Mouse (Mus musculus) kidney, postnatal 4 days (tissue): Measurements from ENCODE around the gene Tmem14a.
"Not testable (repeated sequence)": the region's sequence is repeated elsewhere in the genome, so short reads cannot be mapped to it uniquely, and the experiment has no call there.

ENCODE experiments used
- DNase-seq, 2 experiments: peaks; one replicate each; pipeline ENCODE4 v3.0.0; 2021; ENCODE audit warnings: mixed read lengths in 2 of 2

Gene Tmem14a

GRCm38 (mm10) chr1:21253303-21253650 is 34.9 kb downstream of the Tmem14a start:
- DNase-seq = no peak

- DNase-seq = no peak
Measured at GRCm38 (mm10) chr1:21253856-21254255, 35.5 kb downstream of the Tmem14a start.

- no peak for DNase-seq
Measured at GRCm38 (mm10) chr1:21255625-21256345, 37.4 kb downstream of the Tmem14a start.

DNA sequence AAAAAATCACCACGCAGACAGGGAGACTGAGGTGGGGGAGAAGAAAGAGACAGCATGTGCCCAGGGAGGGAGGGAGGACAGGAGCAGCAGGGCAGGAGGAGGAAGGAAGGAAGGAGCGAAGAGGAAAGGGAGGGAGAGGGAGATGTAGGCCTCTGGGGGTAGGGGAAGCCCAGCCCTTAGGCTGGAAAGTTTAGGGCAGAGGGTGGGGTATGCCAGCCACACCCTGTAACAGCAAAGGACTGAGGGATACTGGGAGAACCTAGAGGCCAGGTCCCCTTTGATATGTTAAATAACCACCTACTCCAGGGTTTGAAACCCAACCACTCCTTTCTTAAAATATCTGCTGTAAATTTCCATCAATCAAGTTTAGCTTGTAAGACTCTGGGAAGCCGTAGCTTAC is 38.0 kb downstream of the Tmem14a start:
- DNase-seq = no peak

DNA sequence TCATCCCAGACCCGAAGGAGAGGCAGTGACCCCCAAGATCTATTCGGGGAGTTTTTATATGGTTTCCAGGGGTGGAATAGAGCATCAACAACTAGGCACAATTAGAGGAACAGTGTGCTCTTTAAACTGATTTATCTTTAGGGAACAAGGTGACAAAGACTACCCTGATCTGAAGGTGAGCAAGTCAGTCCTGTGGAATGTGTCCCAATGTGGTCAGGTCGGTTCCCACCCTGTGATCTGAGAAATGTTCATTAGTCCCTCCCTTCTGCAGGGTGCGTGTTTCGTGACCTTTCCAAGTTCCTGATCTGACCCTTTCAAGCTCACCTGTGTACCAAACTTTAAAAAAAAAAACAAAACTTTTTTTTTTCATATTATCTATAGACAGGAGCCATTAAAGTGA is 38.5 kb downstream of the Tmem14a start:
- DNase-seq = no peak

DNA sequence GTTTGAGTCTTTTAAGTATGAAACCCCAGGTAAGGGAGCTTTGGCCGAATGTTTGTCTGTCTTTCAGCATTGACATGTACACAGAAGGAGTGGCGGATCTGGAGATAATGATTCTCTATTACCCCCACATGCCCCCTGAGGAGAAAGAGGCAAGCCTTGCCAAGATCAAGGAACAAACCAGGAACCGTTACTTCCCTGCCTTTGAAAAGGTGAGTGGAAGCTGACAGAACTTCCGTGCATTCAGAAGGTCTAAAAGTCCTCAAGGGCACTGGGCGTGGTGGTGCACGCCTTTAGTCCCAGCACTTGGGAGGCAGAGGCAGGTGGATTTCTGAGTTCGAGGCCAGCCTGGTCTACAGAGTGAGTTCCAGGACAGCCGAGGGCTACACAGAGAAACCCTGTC is 41.6 kb downstream of the Tmem14a start:
- not testable (repeated sequence) for DNase-seq

DNA sequence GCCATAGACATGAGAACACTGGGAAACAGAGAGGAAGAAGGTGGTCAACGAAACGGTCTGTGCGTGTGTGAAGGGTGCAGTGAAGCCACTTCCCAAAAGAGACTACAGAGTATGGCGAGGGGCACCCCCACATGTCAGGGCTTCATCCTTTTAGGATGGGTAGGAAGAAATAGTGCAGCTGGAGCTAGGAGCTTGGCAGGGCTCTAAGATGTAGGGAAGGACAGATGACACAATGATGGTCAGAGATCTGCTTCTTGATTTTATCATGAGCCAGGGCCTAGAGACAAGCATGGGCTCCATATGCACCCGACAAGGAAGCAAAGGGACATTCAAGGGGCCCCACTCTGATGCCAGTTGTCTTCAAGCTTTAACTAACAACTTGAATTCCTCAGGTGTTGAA is 44.0 kb downstream of the Tmem14a start:
- DNase-seq = no peak

GRCm38 (mm10) chr1:21263986-21264385 is 45.6 kb downstream of the Tmem14a start:
- no peak for DNase-seq

DNA sequence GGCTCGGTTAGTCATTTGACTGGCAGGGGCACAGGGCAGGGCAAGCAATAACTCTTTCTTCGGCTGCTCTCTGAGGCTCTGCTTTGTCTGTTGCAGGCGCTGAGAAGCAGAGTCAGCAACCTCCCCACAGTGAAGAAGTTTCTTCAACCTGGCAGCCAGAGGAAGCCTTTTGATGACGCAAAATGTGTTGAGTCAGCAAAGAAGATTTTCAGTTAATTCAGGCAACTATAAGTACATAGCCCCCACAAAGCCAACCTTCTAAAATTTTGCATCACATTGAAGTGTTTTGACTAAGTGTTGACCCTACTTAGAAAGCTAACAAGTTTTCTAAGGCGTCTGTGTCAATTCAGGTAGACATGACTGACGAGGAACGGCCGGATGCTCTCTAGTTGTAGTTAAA is 46.4 kb downstream of the Tmem14a start:
- DNase-seq = no peak

DNA sequence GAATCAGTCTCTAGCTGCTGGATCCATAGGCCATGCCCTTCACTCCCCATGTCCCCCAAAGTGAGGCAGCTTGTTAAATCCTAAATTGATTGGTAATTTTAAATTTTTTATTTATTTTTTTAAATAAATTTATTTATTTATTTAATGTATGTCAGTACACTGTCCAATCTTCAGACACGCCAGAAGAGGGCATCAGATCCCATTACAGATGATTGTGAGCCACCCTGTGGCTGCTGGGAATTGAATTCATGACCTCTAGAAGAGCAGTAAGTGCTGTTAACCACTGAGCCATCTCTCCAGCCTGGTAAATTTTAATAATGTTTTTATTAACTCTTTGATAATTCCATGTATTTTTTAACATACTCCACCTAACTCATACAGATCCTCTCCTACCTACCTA is 48.4 kb downstream of the Tmem14a start:
- no peak for DNase-seq

DNA sequence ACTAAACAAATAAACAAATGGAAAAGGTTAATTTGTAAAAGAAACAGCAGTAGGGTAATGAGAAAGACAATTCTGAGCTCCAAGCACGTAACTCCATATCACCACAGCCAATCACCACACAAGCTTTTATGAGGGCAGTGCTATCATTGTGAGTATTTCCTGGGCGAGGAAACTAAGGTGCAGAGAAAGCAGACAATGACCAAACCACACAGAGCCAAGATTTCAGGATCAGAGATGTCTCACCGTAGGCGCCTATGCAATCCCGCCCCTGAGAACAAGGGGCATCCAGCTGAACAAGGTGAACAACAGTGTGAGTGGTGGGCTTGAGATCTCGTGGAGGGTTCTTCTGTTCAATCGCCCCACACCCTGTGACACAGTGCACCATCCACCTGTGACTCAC is 49.1 kb downstream of the Tmem14a start:
- DNase-seq = not testable (repeated sequence)

DNA sequence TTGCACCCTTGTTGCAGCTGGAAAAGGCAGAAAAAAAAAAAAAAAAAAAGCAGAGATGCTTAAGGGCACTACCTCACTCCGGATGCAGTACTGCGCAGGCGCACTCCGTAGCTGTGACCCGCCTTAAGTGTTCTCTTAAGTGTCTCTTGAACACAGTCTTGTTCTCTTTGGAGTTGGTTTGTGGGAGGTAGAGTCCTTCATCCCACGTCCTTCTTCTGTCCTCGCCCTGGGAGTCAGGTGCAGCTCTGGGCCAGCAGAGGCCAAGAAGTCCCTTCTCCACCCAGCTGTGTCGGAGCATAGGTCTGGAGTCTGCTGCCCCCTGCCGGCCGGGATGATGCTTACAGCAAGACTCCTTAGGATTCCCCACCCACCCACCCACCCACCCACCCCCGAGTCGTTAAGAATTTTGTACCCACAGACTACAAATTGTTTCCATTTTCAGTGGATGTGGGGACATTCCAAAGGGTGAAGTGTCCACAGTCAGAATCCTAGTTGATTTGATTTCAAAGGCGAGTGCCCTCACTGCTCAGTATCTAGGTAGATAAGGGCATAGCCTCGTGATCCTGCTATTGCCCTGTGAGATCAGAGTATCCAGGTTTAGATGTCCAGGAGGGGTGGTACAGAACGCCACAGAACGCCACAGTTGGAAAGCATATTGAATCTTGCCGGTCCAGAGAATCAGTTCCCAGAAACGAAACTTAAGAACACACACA is 53.1 kb downstream of the Tmem14a start:
- peak; percentile 90 to 91 for DNase-seq

GRCm38 (mm10) chr1:21272056-21272431 is 53.7 kb downstream of the Tmem14a start:
- peak; percentile 41 to 55 for DNase-seq

DNA sequence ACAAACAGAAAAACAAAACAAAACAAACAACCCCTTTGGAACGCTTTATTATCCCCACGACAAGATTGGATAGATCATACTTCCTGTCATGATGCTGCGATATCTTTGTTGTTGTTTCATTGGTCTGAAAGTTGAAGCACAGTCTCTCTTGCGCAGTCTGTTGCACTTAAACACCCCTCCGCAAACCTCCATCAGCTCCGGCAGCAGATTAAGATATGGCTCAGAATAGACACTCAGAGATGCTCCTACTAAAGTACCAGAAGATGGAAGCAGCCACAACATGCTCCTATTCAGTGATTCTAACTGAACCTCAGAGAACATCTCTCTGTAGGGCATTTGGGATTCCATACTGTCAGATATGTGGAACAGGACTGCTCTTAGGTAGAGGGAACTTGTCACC is 54.7 kb downstream of the Tmem14a start:
- no peak for DNase-seq

DNA sequence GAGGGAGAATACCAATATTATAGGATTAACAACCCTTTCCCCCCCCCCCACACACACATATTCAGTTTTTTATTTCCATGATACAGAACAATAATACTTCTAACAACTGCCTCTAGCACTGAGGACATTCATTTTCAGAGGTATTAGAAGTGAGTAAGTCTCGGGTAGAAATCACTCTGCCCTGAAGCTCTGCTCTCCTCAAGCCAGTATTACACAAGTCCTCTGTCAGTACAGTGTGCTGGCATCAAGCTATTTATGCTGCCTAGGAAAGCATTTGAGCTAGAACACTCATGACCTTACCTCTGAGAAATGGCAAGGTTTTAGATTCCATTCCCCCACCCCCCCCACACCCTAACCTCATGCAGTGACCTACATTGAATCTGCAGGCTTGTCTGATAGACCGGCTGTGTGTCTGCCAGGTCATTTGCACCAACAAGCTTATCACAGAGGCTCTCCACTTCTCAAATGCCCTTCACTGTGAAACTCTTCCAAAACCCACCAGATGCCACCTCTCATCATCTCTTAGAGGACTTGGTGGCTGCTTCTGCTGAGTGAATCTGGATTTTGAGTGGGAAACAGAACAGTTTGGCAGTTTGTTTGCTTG is 56.2 kb downstream of the Tmem14a start:
- DNase-seq = no peak

- not testable (repeated sequence) for DNase-seq
Measured at GRCm38 (mm10) chr1:21275366-21275765, 57.0 kb downstream of the Tmem14a start.

DNA sequence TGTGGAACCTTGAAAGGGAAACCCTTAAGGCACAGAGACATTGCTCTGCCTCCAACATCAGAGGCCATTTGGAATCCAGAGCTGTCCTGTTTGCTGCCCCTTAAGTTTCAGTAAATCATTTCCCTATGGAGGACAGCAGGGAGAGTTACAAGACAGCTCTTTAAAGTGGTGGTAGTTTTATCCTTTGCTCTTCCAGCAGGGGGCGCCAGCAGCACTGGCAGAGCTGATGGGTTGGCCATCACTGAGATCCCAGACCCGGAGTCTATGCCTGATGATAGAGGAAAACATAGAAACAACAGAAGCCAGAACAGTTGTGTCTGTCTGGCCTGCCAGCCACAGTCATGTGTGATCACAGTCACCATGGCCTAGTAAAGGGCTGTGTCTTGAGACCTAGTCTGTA is 57.8 kb downstream of the Tmem14a start:
- not testable (repeated sequence) for DNase-seq
